Mouse (Mus musculus): Measurements from ENCODE around the gene Osbpl3. TPM values are rescaled to one million over a fixed set of nuclear protein-coding genes. Genes with fewer than 3 reads are reported as not detected.

The Osbpl3 gene
- total and polyA plus RNA-seq, 3 experiments: 0.16 TPM; not detected in 2

GRCm38 (mm10) chr6:50348619-50349018 lies 107.4 kb downstream of the Osbpl3 start:
- DNase-seq (ENCODE audit: low spot score) (no peak), ATAC-seq (ENCODE audit: extremely low read depth, insufficient number of reproducible peaks, low FRiP score, poor library complexity, severe bottlenecking) (no peak)
- H3K36me3 ChIP-seq (replicated peaks): no peaks in the 10 kb centered on the region
- TF ChIP-seq CTCF (IDR thresholded peaks at IDR 0.05; ENCODE audit: low read depth, low read length) (no peak), TAL1 (conservative IDR thresholded peaks at IDR 0.05; ENCODE audit: low read depth, low read length) (no peak), GATA2 (IDR thresholded peaks at IDR 0.05; ENCODE audit: borderline replicate concordance, low read depth, low read length) (no peak), POLR2AphosphoS5 (IDR thresholded peaks at IDR 0.05; ENCODE audit: insufficient replicate concordance, low read depth, low read length) (no peak), GATA1 (IDR thresholded peaks at IDR 0.05; ENCODE audit: borderline replicate concordance, low read length) (no peak)
- H3K9me3 ChIP-seq (replicated peaks): no peaks in the 10 kb centered on the region
- H3K27me3 ChIP-seq (ENCODE audit: insufficient read depth, low read length): peaks cover 4% of the 10 kb centered on the region
- H3K4me3 ChIP-seq (ENCODE audit: low read depth, low read length): no peak overlapping the region
- no peaks in the 10 kb centered on the region for H3K4me1 ChIP-seq (ENCODE audit: insufficient read depth, low read depth, low read length)

- Histone ChIP-seq H3K27me3 (ENCODE audit: insufficient read depth, low read length) (peaks cover 4% of the 10 kb centered on the region), H3K36me3 (replicated peaks) (no peaks in the 10 kb centered on the region), H3K4me3 (ENCODE audit: low read depth, low read length) (no peak overlapping the region), H3K4me1 (ENCODE audit: insufficient read depth, low read depth, low read length) (no peaks in the 10 kb centered on the region), H3K9me3 (replicated peaks) (no peaks in the 10 kb centered on the region)
- TF ChIP-seq CTCF (IDR thresholded peaks at IDR 0.05; ENCODE audit: low read depth, low read length) (no peak), TAL1 (conservative IDR thresholded peaks at IDR 0.05; ENCODE audit: low read depth, low read length) (no peak), POLR2AphosphoS5 (IDR thresholded peaks at IDR 0.05; ENCODE audit: insufficient replicate concordance, low read depth, low read length) (no peak)
- ATAC-seq (ENCODE audit: extremely low read depth, insufficient number of reproducible peaks, low FRiP score, poor library complexity, severe bottlenecking) (no peak), DNase-seq (ENCODE audit: low spot score) (no peak)
Observed at GRCm38 (mm10) chr6:50346204-50346603, 109.8 kb downstream of the Osbpl3 start.

DNA sequence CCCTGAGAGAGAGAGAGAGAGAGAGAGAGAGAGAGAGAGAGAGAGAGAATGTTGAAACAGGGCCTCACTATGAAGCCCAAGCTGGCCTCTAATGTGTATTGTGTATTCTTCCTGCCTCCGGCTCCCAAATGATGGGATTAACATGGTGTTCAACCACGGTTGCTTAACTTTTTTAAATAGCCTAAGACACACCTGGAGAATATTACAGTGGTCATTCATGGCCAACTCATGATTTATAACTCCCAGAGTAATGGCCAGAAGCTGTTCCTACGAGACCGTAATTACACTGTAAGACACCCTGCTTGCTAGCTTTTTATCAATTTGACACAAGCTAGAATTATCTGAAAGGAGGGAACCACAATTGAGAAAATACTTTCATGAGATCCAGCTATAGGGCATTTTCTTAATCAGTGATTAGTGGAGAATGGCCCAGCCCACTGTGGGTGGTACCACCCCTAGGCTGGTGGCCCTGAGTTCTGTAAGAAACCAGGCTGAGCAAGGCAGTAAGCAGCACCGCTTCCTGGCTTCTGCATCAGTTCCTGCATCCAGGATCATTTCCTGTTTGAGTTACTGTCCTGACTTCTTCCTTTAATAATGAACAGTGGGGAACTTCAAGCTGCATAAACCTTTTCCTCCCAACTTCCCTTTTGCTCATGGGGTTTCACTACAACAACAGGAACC lies 115.6 kb downstream of the Osbpl3 start:
- no peaks in the 10 kb centered on the region for H3K9me3 ChIP-seq (replicated peaks)
- no peak for ATAC-seq (ENCODE audit: extremely low read depth, insufficient number of reproducible peaks, low FRiP score, poor library complexity, severe bottlenecking)

GRCm38 (mm10) chr6:50337431-50337830 lies 118.6 kb downstream of the Osbpl3 start:
- DNase-seq (ENCODE audit: low spot score) (no peak), ATAC-seq (ENCODE audit: extremely low read depth, insufficient number of reproducible peaks, low FRiP score, poor library complexity, severe bottlenecking) (no peak)
- H3K36me3 ChIP-seq (replicated peaks): no peaks in the 10 kb centered on the region
- no peak overlapping the region for H3K4me3 ChIP-seq (ENCODE audit: low read depth, low read length)
- peaks cover 16% of the 10 kb centered on the region for H3K27me3 ChIP-seq (ENCODE audit: insufficient read depth, low read length)
- TF ChIP-seq POLR2AphosphoS5 (IDR thresholded peaks at IDR 0.05; ENCODE audit: insufficient replicate concordance, low read depth, low read length) (no peak), TAL1 (conservative IDR thresholded peaks at IDR 0.05; ENCODE audit: low read depth, low read length) (no peak), GATA1 (IDR thresholded peaks at IDR 0.05; ENCODE audit: borderline replicate concordance, low read length) (no peak), GATA2 (IDR thresholded peaks at IDR 0.05; ENCODE audit: borderline replicate concordance, low read depth, low read length) (no peak), CTCF (IDR thresholded peaks at IDR 0.05; ENCODE audit: low read depth, low read length) (no peak)
- no peaks in the 10 kb centered on the region for H3K9me3 ChIP-seq (replicated peaks)
- H3K4me1 ChIP-seq (ENCODE audit: insufficient read depth, low read depth, low read length): no peaks in the 10 kb centered on the region

More for the DNA sequence above, 115.6 kb downstream of the Osbpl3 start:
- Histone ChIP-seq H3K27me3 (ENCODE audit: insufficient read depth, low read length) (peaks cover 11% of the 10 kb centered on the region), H3K4me1 (ENCODE audit: insufficient read depth, low read depth, low read length) (no peaks in the 10 kb centered on the region), H3K36me3 (replicated peaks) (no peaks in the 10 kb centered on the region), H3K4me3 (ENCODE audit: low read depth, low read length) (no peak overlapping the region)
- TF ChIP-seq TAL1 (conservative IDR thresholded peaks at IDR 0.05; ENCODE audit: low read depth, low read length): no peak
- no peak for TF ChIP-seq GATA2 (IDR thresholded peaks at IDR 0.05; ENCODE audit: borderline replicate concordance, low read depth, low read length)
- TF ChIP-seq GATA1 (IDR thresholded peaks at IDR 0.05; ENCODE audit: borderline replicate concordance, low read length): no peak
- no peak for TF ChIP-seq CTCF (IDR thresholded peaks at IDR 0.05; ENCODE audit: low read depth, low read length)
- TF ChIP-seq POLR2AphosphoS5 (IDR thresholded peaks at IDR 0.05; ENCODE audit: insufficient replicate concordance, low read depth, low read length): no peak
- DNase-seq (ENCODE audit: low spot score): no peak

GRCm38 (mm10) chr6:50336376-50336775 lies 119.6 kb downstream of the Osbpl3 start:
- DNase-seq (ENCODE audit: low spot score) (no peak), ATAC-seq (ENCODE audit: extremely low read depth, insufficient number of reproducible peaks, low FRiP score, poor library complexity, severe bottlenecking) (no peak)
- H3K9me3 ChIP-seq (replicated peaks): no peaks in the 10 kb centered on the region
- H3K27me3 ChIP-seq (ENCODE audit: insufficient read depth, low read length): peaks cover 16% of the 10 kb centered on the region
- TF ChIP-seq POLR2AphosphoS5 (IDR thresholded peaks at IDR 0.05; ENCODE audit: insufficient replicate concordance, low read depth, low read length) (no peak), GATA2 (IDR thresholded peaks at IDR 0.05; ENCODE audit: borderline replicate concordance, low read depth, low read length) (no peak), TAL1 (conservative IDR thresholded peaks at IDR 0.05; ENCODE audit: low read depth, low read length) (no peak), CTCF (IDR thresholded peaks at IDR 0.05; ENCODE audit: low read depth, low read length) (no peak), GATA1 (IDR thresholded peaks at IDR 0.05; ENCODE audit: borderline replicate concordance, low read length) (no peak)
- H3K4me1 ChIP-seq (ENCODE audit: insufficient read depth, low read depth, low read length): no peaks in the 10 kb centered on the region
- no peak overlapping the region for H3K4me3 ChIP-seq (ENCODE audit: low read depth, low read length)
- no peaks in the 10 kb centered on the region for H3K36me3 ChIP-seq (replicated peaks)

DNA sequence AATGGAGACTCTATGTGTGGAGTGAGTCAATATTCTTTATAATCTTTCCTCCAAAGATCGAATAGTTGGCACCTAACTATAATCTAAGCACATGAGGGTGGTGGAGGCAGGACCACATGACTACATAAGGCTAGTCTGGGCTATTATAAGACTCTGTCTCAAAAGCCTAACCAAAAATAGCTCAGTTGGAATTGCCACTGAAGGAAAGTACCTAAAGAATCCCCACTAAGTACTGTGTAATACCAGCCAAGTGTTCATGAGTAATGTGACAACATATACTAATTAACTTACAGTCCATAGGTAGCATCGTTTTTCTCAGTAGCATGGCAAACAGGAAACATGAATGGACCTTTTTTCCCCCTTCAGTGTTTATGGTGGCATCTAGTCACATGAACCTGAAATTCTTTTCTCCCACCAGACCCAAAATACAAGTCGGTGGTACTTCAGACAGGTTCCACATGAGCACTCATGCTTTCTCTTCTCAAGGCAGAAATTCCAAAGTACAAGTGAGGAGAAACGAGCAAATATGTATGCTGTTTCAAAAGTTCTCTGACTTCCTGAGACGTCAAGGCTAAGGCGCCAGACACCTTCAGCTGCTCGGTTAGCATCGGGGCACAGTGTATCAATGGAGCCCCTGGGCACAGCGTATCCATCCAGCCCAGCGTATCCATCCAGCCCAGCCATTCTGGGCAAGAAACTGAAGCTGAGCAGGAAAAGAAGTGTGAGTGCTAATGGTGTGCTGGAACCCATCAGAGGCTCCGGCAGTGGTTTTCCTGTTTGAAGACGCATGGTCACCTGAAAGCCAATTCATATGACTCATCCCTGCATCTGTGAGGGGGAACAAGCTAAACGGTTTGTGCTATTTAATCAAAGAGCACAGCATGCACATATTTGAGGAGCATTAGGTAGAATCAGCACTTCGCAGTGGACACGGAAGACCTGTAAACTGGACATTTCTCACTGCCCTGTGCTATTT lies 120.9 kb downstream of the Osbpl3 start:
- ATAC-seq (ENCODE audit: extremely low read depth, insufficient number of reproducible peaks, low FRiP score, poor library complexity, severe bottlenecking): no peak

More for the DNA sequence above, 120.9 kb downstream of the Osbpl3 start:
- TF ChIP-seq GATA1 (IDR thresholded peaks at IDR 0.05; ENCODE audit: borderline replicate concordance, low read length): no peak
- no peak for TF ChIP-seq GATA2 (IDR thresholded peaks at IDR 0.05; ENCODE audit: borderline replicate concordance, low read depth, low read length)
- TF ChIP-seq CTCF (IDR thresholded peaks at IDR 0.05; ENCODE audit: low read depth, low read length): no peak
- no peak for TF ChIP-seq POLR2AphosphoS5 (IDR thresholded peaks at IDR 0.05; ENCODE audit: insufficient replicate concordance, low read depth, low read length)
- TF ChIP-seq TAL1 (conservative IDR thresholded peaks at IDR 0.05; ENCODE audit: low read depth, low read length): no peak
- Histone ChIP-seq H3K27me3 (ENCODE audit: insufficient read depth, low read length) (peaks cover 16% of the 10 kb centered on the region), H3K36me3 (replicated peaks) (no peaks in the 10 kb centered on the region), H3K9me3 (replicated peaks) (no peaks in the 10 kb centered on the region), H3K4me3 (ENCODE audit: low read depth, low read length) (no peak overlapping the region), H3K4me1 (ENCODE audit: insufficient read depth, low read depth, low read length) (no peaks in the 10 kb centered on the region)
- DNase-seq (ENCODE audit: low spot score): no peak
